Mouse (Mus musculus) embryo, embryonic 10 days (tissue): ENCODE data around the gene Lrmp.
"Not testable (repeated sequence)": the region's sequence is repeated elsewhere in the genome, so short reads cannot be mapped to it uniquely, and the experiment has no call there.

Experiments
- DNase-seq: peaks from one replicate; pipeline ENCODE4 v3.0.0-alpha.2; 2015; ENCODE audit warnings: low spot score

Gene Lrmp

DNA sequence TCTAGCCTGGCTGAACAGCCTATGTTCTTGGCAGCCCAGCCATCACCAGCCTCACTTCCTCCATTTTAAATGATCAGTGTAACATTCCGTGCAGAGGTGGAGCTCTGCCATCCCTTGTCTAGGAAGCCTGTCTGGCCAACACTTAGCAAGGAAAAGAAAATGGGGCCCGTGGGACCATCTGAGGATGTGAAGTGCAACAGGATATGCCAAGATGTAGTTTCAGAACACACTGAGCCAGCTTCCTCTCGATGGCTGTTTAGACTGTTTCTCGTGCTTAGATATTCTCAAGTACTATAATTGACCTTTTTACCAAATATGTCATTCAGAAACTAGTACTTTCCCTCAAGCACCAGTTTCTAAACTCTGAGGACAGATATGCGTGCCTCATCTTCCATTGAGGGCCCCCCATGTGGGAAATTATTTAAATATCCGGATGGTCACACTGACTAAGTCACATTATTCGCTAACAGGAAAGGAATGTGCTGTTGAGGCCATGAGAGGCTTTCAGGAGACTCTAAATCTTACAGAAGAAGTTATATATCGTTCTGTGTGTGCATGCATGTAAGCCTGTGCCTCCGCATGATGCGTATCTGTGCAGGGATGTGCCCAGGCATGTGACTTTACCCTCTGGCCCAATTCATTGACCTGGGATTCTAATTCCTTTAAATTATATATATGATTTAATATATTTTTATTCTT is 11.1 kb upstream of the Lrmp start:
- DNase-seq, result peak; percentile 28

- DNase-seq, result no peak
These were observed 10.0 kb upstream of the Lrmp start for GRCm38 (mm10) chr6:145105439-145105838.

GRCm38 (mm10) chr6:145106163-145106842 is 9.2 kb upstream of the Lrmp start:
- DNase-seq, result no peak

DNA sequence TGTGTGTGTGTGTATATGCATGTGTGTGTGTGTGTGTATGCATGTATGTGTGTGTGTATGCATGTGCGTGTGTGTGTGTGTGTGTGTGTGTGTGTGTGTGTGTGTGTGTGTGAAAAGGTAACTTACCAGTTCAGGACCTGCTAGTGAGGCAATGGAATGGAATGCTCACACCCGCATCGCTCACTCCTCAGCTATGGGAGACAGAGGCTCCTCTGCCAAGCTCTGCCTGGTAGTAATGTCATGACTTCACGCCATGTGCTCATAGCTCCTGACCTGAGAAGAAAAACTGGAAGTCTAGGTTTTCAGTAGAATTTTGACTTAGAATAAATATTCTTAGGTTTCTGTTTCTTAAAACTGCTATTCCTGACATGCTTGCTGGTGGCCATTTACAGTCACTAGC is 4.7 kb upstream of the Lrmp start:
- DNase-seq, result no peak

DNA sequence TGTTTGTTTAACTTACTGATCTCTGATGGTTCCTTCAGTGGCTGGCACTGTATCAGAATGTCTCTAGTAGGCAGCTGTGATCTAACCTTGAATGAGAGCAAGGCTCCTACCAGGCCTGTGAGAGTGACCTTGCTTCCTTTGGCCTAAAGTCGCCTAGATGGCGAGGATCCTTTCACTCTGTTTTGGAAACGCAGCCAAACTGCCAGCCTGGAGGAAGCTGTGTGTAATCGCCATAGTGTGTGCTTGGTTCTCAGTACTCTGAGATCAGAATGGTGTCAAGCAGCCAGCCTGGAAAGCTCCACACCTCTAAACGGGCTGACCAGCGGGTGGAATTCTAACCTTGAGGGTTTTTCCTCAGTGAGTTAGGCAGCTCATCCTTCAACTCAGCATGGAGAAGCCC is 2.6 kb upstream of the Lrmp start:
- no peak for DNase-seq

- DNase-seq, result no peak
These were observed 892 bp upstream of the Lrmp start for GRCm38 (mm10) chr6:145114561-145114960.

GRCm38 (mm10) chr6:145116098-145116672 is 732 bp downstream of the Lrmp start:
- peak; percentile 32 for DNase-seq

- no peak for DNase-seq
These were observed 4.6 kb downstream of the Lrmp start for GRCm38 (mm10) chr6:145120086-145120485.

DNA sequence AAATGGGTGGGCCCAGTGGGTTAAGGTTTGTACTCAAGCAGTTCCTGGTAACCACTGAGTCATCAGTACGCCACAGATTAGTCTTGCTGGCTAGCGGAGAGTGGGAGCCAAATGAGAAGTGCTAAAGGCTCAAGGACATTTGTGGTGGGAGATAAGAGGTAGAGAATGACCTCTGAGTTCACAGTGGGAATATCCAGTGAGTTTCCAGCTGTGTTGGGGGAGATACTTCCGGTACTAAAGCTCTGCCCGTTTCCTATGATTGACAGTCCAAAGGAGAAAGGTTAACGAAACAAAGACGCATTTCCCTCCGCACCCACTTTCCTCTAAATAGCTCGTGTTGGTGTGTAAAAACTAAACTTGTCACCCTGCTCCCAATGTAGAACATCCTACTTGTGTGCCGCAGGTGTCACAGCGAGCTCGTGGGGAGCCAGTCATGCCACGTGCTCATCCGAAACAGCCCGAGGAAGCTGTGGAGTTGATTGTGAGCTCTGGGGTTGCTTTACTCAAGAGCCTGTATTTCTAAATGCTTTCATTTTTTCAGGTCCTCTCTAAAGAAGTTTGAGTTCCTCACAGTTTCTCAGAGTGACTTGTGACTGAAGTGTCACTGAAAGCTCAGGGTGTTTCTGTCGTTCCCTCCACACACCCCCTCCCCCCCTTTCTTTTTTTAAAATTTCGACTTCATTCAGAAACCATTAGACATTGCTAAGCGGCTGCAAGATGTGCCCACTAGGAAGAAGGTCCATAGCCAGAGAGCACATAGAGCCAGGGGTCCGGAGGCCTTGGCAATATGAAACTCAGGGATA is 5.5 kb downstream of the Lrmp start:
- DNase-seq, result no peak

GRCm38 (mm10) chr6:145121590-145122420 is 6.4 kb downstream of the Lrmp start:
- no peak for DNase-seq

DNA sequence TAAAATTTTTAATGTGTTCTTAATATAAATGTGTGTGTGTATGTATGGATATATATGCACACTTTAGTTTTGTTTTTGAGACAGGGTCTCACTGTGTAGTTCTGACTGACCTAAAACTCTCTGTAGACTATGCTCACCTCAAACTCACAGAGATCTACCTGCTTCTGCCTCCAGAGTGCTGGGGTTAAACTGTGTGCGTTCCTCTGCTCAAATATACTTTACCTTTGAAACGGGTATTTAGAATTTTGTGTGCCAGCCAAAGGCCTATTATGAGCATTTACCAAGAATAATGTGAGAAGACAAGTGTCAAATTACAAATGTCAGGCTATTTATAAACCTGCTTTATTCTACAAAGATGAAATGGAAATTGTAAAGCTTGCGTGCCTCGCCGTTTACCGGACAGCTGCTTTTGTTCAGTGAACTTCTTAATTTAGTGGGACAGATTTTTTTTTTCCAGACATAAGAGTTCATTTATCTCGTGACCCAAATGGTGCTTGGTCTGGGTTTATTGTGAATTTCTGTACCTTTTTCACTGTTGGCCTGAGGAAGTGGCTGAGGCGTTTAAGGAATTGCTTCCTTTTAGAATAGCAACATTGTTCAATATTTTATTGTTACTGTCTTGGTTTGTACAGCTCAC is 7.1 kb downstream of the Lrmp start:
- no peak for DNase-seq

DNA sequence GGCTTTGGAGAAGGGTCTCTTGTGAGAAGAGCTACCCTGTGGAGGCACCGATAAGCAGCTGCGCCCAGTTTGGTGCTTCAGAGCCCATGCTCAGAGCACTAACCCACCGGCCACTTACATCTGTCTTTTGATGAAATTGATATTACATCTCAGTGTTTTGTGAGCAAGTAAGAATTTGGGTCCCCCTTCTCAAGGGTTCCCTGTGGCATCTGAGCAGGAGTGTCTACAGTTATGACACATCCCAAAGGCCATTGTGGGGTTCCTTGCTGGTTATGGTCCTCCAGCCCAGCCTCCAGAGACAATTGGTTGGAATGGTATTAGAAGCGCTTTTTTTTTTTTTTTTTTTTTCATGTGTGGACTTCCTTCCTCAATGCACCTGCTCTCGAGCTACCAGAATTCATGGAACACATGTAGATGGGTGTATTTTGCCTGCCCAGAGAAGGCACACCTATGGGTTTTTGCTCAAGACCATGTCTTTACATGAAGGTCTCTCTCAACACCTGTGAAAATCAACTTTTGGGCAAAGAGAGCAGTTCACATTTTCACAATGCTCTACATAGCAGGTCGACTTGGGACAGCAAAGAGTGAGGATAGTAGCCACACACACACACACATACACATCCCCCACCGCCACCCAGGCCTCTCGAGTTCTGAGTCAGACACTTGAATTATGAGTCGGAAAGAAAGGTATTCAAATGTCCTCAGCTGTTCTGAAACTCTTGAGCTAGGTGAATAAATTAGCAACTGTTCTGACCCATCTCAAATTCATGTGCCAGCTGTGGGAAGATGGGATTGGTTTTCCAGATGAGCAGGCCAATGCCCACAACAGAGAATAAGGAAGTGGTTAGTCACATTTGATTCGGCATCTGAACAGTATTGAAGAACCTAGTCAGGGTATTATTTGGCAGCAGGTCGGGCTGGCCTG is 7.9 kb downstream of the Lrmp start:
- no peak for DNase-seq

DNA sequence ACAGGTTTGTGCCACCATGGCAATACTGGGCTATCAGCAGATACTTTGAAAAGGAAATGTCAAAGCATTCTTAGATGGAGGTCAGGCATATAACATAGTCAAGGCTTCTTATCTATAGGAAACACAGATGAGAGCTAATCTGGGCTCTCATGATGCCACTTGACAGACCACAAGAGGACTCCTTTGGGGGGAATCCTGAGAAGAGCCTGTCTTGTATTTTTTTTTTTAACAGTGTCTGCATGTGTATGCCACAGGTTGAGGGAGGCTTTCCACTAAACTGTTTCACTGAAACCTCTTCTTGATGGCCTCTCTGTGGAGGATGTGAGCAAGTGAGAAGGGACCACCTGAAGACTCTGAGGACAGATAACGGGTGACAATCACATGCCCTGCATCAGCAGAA is 9.2 kb downstream of the Lrmp start:
- no peak for DNase-seq

GRCm38 (mm10) chr6:145125591-145126113 is 10.2 kb downstream of the Lrmp start:
- no peak for DNase-seq

DNA sequence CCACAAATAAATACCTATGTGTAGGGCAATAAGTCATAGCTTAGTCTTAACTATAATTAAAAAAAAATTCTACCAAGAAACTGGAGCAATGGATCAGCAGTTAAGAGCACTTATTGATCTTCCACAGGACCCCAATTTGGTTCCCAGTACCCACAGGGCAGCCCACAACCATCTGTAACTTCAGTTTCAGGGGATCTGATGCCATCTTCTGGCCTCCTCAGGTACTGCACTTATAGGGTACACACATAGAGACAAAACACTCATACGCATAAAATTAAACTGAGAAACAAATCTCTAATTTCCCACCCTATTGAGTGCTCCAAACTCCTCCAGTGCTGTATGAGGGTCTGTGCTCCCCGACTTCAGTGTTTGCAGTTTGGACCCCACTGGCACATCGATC is 12.2 kb downstream of the Lrmp start:
- no peak for DNase-seq

DNA sequence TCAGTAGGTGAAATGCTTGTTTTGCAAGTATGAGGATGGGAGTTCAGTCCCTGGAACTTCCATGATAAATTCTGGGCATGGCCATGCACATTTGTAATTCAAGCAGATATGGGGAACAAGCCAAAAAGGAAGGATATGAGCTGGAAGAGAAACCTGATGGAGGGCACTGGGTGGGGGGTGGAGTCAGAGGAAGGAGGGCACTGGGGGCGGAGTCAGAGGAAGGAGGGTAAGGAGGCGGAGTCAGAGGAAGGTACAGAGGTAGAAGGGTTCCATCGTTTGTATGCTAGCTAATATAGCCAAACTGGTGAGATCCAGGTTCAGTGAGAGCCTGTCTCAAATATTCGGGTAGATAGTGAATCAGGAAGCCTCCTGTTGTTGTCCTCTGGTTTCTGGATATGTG is 14.1 kb downstream of the Lrmp start:
- no peak for DNase-seq

GRCm38 (mm10) chr6:145131991-145132390 is 16.5 kb downstream of the Lrmp start:
- DNase-seq, result no peak

- not testable (repeated sequence) for DNase-seq
These were observed 17.5 kb downstream of the Lrmp start for GRCm38 (mm10) chr6:145132969-145133368.

DNA sequence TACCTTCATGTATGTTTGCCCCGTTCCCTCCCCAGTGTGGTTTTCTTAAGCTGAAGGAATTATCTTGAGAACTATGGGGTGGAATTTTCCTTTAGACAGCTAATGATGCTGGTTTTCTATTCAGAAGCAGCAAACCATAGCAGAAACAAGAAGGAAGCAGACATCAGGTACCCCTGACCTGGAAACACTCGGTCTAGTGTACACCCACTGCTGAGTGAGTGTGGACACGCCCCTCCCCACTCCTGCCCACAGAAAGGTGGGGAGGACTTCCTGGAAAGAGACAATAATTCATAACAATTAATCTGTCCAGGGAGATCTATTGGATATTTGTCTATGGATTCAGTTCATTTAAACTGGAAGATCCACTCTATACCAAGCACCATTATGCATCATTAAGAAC is 19.8 kb downstream of the Lrmp start:
- DNase-seq, result no peak

DNA sequence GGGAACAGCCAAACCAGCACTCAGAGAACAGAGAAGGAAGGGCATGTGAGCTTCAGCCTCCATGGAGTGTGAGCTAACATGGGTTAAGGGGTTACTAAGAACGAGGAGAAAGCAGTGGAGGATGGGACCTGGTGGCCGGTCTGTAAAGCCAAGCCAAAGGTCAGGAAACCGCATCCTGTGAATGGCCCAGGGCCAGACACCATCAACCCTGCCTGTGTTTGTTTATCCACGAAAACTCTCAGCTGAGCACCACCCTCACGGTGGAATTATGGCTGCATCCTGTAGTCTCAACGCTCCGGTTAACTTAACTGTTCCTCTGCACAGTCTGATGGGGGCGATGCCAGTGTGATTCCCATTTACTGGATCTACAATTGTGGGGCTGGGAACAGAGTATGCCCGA is 20.4 kb downstream of the Lrmp start:
- DNase-seq, result no peak
